Mouse (Mus musculus): ENCODE results near the gene Tspan18.

DNA sequence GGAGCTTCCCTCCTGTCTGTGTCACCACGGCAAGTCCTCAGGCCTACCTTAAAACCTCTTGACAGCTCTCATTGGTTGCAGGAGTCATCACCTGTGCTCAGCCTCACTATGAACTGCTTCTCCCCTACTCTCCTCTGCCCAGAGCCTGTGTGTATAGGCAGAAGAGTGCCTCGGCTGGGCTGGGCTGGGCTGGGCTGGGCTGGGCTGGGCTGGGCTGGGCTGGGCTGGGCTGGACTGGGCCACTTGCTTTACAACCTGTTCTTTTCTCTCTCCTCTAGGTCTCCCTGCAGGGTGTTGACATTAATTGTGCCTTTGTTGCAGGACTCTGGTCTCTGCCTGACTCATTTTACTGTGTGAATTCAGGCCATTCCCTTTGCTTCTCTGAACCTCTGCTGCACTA, 23.1 kb upstream of the Tspan18 start:
- TF ChIP-seq CTCF (IDR thresholded peaks at IDR 0.05; ENCODE audit: low read depth, low read length) (no peak), POLR2A (IDR thresholded peaks at IDR 0.05; ENCODE audit: extremely low read depth, insufficient read depth, low read length) (no peak)

Measured in liver, adult 2 months (tissue).